Mouse (Mus musculus) heart, adult 2 months (tissue): ENCODE data around the gene Cep70.

Source experiments
- EP300 ChIP-seq: fragments of 200-500 bp; IDR thresholded peaks from 2 replicates; pipeline ENCODE4 v1.6.1; 2011; ENCODE audit warnings: low read depth, low read length, control low read depth; ENCODE audit not compliant: insufficient read depth
- POLR2A ChIP-seq: fragments of 200-500 bp; IDR thresholded peaks from 2 replicates; pipeline ENCODE4 v1.6.1; 2011; ENCODE audit warnings: mild to moderate bottlenecking, low read depth, low read length, control low read depth; ENCODE audit not compliant: insufficient read depth

DNA sequence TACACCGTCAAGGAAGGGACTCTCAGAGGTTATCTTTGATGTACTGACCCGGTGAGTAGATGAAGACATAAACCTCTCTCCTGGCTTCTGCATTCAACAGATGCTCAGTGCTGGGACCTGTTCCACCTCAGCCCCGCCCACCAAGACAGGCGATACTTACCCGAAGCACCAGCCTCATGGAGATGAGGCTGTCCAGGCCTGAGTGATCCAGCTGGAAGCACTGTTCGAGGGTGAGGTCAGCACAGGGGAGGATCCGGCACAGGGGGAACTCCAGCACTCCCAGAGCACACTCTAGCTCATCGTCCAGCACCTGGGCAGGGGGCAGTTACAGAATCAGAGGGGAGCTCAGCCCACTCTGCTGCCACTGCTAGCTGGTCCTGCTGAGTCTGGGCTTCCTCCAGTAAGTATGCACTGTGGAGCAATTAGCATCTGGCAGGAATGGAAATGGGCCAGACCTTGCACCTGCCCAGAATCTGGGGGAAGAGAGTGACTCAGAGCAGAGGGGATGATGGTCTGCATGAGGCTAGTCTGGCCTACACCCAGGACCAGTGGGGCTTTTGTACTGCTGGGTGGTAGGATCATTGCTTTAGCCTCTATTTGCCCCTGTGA lies 76.3 kb downstream of the Cep70 start:
- TF ChIP-seq POLR2A (no peak), EP300 (no peak)
